Mouse (Mus musculus) common myeloid progenitor, adult 5-6 weeks (primary cell): ENCODE data around the gene Klhl25. TPM values are rescaled to one million over a fixed set of nuclear protein-coding genes. Genes with fewer than 3 reads are reported as not detected.
"Not testable (repeated sequence)": the region's sequence is repeated elsewhere in the genome, so short reads cannot be mapped to it uniquely, and the experiment has no call there.

Source experiments
- ATAC-seq: replicated peaks from 2 replicates; pipeline ENCODE4 v1.8.0; 2016; ENCODE audit warnings: low read depth, mild to moderate bottlenecking, moderate TSS enrichment, inconsistent platforms; ENCODE audit not compliant: poor library complexity, severe bottlenecking
- total RNA-seq: library from RNA; stranded (forward); fragments of 200-1000, 187-1606 nt; gene quantifications from 2 replicates; pipeline ENCODE4 v1.2.3, GENCODE M21; 2017

The Klhl25 gene
- total RNA-seq = 6.3 and 8.3 TPM in 2 replicates

DNA sequence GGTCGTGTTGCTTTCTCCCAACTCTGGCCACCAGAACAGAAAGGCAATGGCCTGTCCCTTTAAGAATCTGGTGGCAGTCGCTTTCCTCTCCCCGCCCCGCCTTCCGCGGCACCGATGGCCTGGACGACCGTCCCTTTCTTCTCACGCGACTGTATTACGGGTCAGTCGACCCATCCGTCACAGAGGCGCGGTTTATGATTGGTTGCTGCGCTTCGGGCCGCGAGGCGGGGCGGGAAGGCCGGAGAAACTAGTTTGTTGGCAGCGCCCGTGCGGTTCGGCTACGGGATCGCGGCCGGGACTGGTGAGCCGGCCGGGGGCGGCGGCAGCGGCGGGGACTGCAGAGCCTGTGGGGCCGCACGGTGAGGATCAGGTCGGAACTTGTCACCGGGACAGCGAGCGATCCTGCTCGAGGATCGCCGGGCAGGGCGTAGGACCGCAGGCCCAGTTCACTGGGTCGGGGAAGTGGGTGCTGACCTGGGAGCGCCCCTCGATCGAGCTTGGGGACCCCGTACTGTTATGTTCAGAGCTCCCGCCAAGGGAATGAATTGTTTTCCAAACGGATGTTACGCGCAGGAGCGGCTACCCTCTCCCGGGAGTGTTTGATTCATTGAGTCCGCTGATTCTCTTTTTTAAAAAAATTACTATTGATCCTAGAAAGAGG, at the start of gene Klhl25:
Klhl25 (plus strand) TSS at position 196 of the 661 bp plus-strand sequence.
- ATAC-seq = peak; percentile 98

DNA sequence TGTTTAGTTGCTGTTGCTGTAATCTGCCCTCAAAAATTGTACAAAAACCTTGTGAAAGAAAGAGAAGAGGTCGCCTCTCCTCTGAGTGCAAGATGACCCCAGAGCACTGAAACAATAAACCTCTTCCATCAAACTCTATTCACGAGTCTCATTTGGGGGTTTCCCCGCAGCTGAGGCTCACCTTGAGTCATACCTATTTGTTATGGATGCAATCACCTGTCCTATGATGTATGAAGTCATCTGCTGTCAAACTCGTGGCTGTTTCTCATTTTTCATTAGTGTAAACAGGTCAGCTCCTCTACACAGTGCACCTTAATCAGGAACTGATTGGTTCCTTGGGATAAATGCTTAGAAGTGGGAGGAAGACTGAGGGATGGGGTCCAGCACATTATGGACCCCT, 47.6 kb upstream of the Klhl25 start:
- ATAC-seq = no peak

DNA sequence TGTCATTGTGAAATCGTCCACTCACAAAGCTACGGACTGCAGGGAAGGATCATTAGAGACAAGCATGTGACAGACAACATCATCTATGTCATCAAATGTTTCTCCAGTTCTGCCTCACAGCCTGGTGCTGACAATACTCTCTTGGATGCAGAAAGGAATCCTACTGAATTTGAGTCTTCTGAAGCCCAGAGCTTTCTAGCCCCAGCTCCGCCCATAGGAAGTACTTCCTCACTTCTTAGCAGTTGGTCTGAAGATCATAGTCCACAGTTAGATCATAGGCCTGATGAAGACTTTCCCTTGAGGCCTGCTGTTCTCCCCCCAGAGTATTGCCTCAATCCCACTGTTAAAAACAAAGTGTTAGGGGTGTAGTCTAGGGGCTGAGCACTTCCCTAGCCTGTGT, 47.1 kb upstream of the Klhl25 start:
- ATAC-seq = no peak

DNA sequence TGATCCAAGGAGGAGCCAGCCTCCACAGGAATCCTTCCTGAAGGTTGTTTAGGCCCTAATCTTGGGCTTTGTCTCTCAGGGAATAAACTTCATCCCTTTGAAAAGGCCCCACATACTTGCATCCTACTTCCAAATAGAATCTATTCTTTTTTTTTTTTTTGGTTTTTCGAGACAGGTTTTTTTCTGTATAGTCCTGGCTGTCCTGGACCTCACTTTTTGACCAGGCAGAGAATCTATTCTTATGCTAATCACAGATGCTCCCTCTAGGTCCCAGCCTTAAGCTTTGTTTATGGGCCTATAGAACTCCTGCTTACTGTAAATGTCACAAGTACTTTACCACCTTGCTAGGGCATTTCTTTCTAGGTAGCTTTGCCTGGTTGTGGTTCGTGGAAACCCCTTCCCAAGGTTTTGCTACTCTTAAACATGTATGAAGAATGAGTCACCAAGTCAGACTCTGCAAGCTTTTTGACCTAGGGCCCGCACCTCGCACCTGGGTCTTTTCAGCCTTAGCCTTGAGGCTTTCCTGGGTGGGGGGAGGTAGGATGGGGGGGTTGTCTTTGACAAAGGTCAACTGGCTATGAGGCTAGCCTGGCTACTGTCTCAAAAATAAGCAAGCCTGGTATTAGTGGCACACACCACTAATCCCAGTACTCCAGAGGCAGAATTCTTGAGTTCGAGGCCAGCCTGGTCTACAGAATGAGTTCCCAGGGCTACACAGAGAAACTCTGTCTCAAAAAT, 46.3 kb upstream of the Klhl25 start:
- ATAC-seq = no peak

DNA sequence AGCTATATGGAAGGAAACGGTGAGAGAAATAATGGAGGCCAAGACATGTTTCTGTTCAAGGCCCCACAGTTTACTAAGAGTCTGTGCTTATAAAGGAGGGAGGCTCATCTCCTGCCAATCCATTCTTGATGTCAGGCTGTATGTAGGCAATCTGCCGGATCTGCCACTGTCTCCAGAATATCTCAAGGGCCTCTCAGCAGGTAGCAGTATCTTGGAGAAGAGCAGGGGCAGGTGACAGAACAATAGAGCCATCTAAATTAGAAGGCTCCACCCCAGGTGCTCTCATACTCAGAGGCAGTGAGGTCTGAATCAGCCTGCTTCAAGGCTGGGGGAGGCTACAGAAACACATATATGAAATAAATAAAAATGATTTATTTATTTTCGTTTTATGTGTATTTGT, 45.2 kb upstream of the Klhl25 start:
- no peak for ATAC-seq

DNA sequence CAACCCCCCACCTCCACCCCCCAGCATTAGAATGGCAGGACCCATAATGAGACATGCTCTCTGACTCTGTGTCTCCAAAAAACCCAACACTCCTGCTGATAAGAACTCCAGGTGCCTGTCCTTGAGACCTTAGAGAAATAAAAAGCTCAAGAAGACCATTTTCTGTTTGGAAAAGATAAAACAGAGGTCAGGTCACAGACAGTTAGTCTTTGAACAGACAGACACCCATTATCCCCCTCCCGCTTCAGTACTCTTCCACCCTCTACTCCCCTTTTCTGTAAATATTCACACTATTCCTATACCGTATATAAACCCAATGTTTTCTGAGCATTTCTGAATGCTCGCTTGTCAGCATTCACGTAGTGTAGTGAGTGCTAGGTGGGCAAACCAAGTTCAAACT, 41.9 kb upstream of the Klhl25 start:
- no peak for ATAC-seq

DNA sequence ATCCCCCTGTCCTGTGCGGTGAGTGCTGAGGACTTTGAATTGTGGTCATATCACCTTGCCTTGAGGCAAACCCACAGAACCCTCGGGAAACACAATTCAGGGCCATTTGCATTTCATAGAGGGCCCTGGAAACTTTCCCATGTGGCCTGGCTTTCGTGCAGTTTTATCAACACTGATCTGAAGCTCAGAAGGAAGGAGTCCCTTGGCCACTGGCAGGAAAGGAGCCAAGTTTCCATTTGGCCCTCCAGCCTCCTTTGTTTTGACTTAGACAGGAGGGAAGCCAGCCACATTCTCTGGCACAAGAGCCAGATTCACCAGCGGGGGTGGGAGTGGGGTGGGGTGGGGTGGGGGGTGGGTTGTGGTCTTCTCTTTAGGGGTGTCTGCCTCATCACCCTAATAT, 41.4 kb upstream of the Klhl25 start:
- peak; percentile 8; the same call in 1 of the 2 replicates for ATAC-seq

DNA sequence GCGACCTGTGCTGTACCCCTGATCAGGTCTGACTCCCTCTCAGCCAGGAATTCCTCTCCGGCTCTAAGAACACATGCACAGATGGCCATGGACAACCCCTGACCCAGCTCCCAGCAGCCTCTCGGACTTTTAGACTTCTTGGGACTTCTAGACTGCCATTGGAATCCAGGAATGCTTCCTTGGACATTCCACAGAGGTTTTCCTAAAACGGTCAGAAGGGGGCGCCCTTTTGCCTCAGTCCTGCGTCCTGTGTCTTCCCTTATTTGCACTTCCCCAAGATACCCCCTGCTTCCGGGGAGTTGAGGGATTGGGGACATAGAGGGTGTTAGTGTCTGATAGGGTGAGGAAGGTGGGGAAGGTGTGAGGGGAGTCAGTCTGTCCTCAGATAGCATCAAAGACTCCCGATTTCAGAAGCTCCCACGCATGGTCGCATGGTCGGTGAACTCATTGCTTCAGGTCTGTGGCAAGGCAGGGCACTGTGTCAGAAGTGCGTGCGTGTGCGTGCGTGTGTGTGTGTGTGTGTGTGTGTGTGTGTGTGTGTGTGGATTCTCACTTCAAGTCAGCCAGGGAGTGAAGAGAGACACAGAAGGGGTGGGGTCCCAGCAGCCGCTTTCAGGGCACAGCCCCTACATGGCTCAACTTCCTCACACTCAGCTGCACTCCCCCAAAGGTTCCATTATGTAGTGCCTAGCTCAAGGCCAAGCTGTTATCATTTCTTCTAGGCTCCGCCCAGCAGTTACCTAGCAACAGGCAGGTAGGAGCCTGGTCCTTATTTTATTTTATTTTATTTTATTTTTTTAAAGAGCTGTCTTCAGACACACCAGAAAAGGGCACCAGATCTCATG, 40.4 kb upstream of the Klhl25 start:
- ATAC-seq = 0 out of 2 replicates have a peak, but pooled peaks have one; percentile 8

DNA sequence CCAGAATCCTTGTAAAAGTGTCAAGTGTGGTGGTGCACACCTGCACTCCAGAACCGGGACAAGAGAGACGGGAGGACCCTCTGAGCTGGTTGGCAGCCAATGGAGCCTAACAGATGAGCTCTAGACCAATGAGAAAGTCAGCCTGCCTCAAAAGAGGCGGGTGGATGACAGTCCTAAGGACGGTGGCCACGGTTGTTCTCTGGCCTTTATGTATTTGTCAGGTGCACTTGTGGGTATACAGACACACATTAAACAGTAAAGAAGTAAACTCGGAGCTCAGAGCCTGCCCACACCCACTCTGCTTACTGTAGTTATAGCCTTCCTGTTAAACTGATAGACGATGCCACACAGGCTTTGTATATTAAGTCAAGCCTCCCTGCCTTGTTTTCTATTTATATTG, 27.4 kb upstream of the Klhl25 start:
- ATAC-seq = no peak

DNA sequence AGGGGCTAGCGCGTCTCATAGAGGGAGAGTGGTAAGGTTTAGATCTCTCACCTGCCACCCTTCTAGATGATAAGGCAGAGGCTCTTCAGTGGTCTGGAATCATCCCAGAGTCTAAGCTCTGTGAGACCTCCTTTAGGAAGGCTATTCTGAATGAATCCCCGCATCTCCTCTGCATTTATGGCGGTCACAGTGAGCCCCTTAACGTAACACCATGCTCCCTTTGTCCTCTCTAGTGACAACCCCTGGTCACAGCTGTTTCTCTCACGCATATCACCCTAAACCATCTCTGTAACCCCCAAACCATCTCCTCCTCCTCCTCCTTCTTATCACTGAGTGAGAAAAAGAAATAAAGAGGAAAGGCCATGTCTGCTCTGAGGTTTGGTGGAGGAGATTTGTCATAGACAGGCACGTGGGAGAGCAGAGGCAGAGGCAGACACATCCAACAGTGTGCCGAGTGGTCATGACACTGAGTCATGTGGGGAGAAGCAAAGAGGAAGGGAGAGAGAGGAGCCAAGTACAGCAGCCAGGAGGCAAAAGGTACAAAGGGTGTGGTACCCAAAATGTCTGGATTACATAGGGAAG, 25.9 kb upstream of the Klhl25 start:
- ATAC-seq = peak; percentile 79

DNA sequence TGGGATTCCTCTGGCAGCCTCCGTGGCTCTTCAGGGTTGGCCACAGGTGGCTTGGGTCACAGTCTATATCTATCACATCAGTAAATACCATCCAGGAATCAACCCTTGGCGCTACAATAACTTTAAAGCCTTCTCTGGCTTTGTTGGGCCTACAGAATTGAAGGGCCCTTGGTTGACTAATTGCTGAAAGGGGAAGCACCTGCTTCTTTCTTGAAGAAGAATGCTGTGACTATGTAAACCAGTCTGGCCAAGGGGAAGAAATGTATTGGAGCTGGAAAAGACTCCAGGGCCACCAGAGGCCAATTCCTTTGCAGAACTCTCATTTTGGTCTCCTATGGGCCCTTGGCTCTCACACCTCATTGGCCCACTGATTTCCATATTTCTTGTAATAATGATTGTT, 25.0 kb upstream of the Klhl25 start:
- ATAC-seq = no peak

DNA sequence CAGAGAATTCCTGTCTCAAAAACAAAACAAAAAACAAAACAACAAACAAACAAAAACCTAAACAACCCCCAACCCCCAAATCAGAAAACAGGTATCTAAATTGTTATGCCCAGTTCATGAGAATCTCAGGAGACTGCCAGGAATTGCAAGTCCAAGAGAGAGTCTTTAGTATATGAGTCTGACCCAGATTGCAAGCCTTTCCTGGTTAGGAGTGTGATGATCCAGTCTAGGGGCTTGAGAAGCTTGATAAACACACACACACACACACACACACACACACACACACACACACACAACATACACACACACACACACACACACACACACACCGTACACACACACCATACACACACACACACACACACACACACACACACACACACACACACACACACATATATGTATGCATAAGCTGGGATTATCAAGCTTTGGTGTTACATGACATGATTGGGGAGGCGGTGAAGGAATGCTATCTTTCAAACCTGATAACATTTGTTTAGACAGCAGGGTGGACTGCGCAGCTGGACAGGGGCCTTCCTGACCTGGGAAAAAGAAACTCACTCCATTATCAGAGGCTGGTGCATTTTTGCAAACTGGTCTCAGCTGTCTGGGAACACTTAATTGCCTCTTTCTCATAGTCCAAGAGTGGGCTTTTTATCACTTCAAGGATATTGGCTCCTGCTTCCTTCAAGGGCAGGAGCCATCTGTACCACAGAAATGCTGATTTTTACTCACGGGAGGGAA, 21.6 kb upstream of the Klhl25 start:
- ATAC-seq = no peak

DNA sequence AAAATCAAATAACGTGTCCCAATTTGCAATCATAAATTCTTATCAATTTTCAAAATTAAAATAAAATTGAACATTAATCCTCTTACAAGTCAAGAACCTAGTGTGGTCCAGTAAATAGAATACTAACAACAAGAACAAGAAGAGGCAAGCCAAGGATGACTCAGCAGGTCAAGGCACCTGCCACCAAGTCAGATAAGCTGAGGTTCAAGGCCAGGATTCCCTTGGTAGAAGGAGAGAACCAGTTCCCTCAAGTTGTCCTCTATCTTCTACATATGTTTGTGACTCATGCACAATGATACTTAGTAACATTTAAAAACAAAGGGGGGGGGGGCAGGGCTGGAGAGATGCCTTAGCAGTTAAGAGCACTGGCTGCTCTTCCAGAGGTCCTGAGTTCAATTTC, 20.8 kb upstream of the Klhl25 start:
- no peak for ATAC-seq

DNA sequence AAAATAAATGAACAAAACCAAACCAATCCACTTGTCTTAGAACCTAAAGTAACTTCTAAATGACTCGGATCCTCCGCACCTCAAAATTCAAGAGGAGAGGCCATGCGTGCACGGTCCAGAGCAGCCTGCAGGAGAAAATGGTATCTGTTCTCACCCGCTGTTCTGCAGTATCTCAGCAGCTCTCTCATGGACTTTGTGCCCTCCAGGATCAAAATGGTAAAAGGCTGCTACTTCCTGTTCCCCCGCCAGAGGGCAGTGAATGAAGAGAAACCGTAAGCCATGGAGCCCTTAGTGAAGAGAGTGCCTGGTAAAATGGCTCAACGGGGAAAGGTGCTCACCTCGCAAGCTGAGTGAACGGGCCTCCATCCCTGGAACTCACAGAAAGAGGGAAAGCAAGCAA, 20.3 kb upstream of the Klhl25 start:
- peak; percentile 81 for ATAC-seq

DNA sequence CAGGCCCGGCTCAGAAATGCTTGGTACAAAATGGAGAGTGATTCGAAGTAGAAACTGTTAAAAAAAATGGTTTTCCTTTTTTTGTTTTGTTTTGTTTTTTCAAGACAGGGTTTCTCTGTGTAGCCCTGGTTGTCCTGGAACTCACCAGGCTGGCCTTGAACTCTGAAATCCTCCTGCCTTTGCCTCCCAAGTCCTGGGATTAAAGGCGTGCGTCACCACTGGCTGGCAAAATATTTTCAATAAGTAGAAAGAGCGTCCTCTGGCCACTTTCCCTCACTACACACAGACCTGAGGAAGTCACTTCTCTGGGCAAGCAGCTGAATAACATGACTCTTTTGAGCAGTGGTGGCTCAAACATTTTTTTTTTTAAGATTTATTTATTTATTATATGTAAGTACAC, 19.6 kb upstream of the Klhl25 start:
- ATAC-seq = no peak

DNA sequence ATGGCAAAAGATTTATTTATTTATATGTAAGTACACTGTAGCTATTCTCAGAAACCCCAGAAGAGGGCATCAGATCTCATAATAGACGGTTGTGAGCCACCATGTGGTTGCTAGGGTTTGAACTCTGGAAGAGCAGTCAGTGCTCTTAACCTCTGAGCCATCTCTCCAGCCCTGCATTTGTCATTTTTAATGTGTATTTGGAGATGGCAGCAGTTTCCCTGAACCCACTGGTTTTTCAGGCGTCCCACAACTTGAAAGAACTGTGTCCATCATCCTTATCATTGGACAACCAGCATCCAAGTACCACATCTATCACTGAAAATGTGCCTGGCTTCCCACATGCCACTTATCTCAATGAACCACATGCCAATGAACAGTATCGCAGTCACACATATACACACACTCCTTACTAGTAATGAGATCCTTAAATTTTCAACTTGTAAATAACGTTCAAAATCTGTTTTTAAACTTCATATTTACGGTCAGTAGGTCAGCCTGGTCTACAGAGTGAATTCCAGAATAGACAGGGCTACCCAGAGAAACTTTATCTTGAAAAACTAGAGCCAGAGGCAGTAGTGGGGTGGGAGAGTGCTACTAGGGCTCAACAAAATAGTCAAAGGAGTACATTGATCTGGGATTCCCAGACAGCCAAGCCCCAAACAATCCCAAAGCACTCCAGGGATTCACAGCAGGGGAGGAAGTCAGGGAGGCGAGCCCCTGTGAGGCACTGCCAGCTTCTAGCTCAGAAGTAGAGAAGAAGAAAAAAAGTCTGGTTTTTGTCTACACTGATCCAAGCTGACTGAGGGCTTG, 17.7 kb upstream of the Klhl25 start:
- ATAC-seq = peak; percentile 74

DNA sequence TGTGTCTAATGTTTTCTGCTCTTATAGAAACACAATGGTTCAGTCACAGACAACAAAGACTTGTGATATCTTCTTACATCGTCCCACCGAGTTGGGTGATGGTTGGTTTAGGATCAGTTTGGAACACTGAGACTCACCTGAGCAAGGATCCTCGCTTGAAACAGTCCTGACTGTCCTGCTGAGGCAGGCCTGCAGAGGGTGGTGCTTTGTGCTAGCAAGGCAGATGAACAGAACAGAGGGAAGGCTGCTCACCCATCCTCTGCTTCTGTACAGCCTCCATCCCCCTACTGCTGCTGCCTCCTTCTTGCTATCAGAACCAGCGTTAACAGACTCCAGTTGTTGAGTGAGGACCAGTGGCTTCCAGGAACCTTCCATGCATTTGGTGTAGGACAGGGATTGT, 14.2 kb upstream of the Klhl25 start:
- ATAC-seq = not testable (repeated sequence)

DNA sequence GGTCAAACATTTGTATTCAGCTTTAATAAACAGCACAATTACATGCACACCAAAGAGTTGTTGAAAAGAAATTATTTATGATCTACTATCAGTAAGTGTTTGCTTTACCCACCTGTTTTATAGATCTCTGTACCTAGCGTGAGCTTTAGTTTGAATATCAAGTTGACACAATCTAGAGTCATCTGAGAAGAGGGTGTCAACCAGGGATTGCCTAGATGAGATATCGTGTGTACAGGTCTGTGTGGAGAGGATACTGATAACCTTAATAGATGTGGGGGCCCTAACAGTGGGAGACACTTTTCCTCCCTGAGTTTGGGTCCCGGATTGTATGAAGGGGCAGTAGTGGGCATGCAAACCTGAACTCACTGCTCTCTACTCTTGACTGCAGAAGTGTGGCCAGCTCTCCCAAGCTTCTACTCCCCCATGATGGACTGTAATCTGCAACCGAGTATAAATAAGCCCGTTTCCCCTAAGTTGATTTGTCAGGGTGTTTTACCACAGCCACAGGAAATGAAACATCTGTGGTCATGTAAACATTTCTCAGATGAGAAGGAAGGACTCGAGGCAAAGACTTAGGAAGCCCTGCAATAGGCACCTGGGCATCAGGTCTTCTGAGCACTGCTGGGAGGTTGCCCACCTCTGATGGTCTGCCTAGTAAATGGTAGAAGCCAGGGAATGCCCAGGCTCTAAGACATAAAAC, 13.0 kb upstream of the Klhl25 start:
- peak; percentile 82 for ATAC-seq
